Mouse (Mus musculus) spleen, postnatal 36 days (tissue): ENCODE measurements around the gene Cd3g.
A peak's percentile ranks its signal among the peaks of the same experiment; 100 is the strongest.

ENCODE experiments used
- DNase-seq, 2 experiments: peaks; one replicate each; pipeline ENCODE4 v3.0.0; 2022; ENCODE audit warnings: low spot score in 2 of 2, mixed read lengths in 1 of 2

Cd3g gene

GRCm38 (mm10) chr9:44980242-44980641 is at the start of gene Cd3g:
TSS of gene Cd3g (minus strand) at chr9:44980431.
- peak; percentile 48 to 64 for DNase-seq

GRCm38 (mm10) chr9:45027376-45027775 is 47.1 kb upstream of the Cd3g start:
- no peak for DNase-seq

GRCm38 (mm10) chr9:45024187-45024586 is 44.0 kb upstream of the Cd3g start:
- DNase-seq, result no peak

- DNase-seq, result no peak
Observed at GRCm38 (mm10) chr9:45023638-45024037, 43.4 kb upstream of the Cd3g start.

GRCm38 (mm10) chr9:45022800-45023199 is 42.6 kb upstream of the Cd3g start:
- DNase-seq, result peak; percentile 59 to 62

- DNase-seq, result no peak
Observed at GRCm38 (mm10) chr9:45018031-45018430, 37.8 kb upstream of the Cd3g start.

- DNase-seq, result no peak
Observed at GRCm38 (mm10) chr9:45015841-45016240, 35.6 kb upstream of the Cd3g start.

- no peak for DNase-seq
Observed at GRCm38 (mm10) chr9:45014879-45015278, 34.6 kb upstream of the Cd3g start.

GRCm38 (mm10) chr9:45011291-45011690 is 31.1 kb upstream of the Cd3g start:
- no peak for DNase-seq

- peak; percentile 20 for DNase-seq
Observed at GRCm38 (mm10) chr9:45010461-45010860, 30.2 kb upstream of the Cd3g start.

GRCm38 (mm10) chr9:45009180-45010078 is 29.2 kb upstream of the Cd3g start, which contains the start of gene Cd3e:
TSS of gene Cd3e (minus strand) at chr9:45009627.
- DNase-seq, result peak; percentile 22 to 24

GRCm38 (mm10) chr9:45008342-45008741 is 28.1 kb upstream of the Cd3g start:
- no peak for DNase-seq

GRCm38 (mm10) chr9:45007404-45007803 is 27.2 kb upstream of the Cd3g start:
- DNase-seq, result no peak

GRCm38 (mm10) chr9:45000249-45000648 is 20.0 kb upstream of the Cd3g start:
- no peak for DNase-seq

- DNase-seq, result no peak
Observed at GRCm38 (mm10) chr9:44999776-45000175, 19.5 kb upstream of the Cd3g start.

- no peak for DNase-seq
Observed at GRCm38 (mm10) chr9:44999171-44999570, 18.9 kb upstream of the Cd3g start.

GRCm38 (mm10) chr9:44998138-44998537 is 17.9 kb upstream of the Cd3g start:
- DNase-seq, result no peak

- DNase-seq, result no peak
Observed at GRCm38 (mm10) chr9:44996590-44996989, 16.4 kb upstream of the Cd3g start.

GRCm38 (mm10) chr9:44994962-44995361 is 14.7 kb upstream of the Cd3g start:
- DNase-seq, result no peak

GRCm38 (mm10) chr9:44993268-44993667 is 13.0 kb upstream of the Cd3g start:
- DNase-seq, result no peak

- no peak for DNase-seq
Observed at GRCm38 (mm10) chr9:44992271-44992670, 12.0 kb upstream of the Cd3g start.

GRCm38 (mm10) chr9:44991821-44992220 is 11.6 kb upstream of the Cd3g start:
- no peak for DNase-seq

- DNase-seq, result peak in 1 of 2 experiments; percentile 13
Observed at GRCm38 (mm10) chr9:44986976-44987375, 6.7 kb upstream of the Cd3g start.
